In genomic region chr8:91901525-91902281, GRCm38 (mm10) we compare ENCODE assay signal across 15 mouse cellular contexts.
DNase-seq lines count a peak whose midpoint lies in the region; ATAC-seq and TF ChIP-seq lines count a peak whose summit lies in the region.
"Had no signal": no experiment of that assay in that cellular context is flagged by ENCODE, and none has a peak within 500 bp of the region (broad histone marks: within the 10 kb centered on the region; RNA-seq: fewer than 3 reads in every experiment).

No protein-coding gene starts in this region.

- H3K9me3 ChIP-seq in midbrain, postnatal 0 days (ENCODE audit: low read length): no peaks in the 10 kb centered on the region
- H3K9me3 ChIP-seq in midbrain, embryonic 14.5 days (ENCODE audit: control insufficient read depth, low read length): no peaks in the 10 kb centered on the region
- H3K9me3 ChIP-seq in stomach, postnatal 0 days (ENCODE audit: control insufficient read depth, low read length): no peaks in the 10 kb centered on the region
- H3K9me3 ChIP-seq: limb, embryonic 13.5 days; stomach, embryonic 15.5 days had no signal

- 84% methylated on average over 10 of the region's 10 CpGs for WGBS in midbrain, postnatal 0 days
- 83% methylated on average over 10 of the region's 10 CpGs for WGBS in midbrain, embryonic 14.5 days
- 71% methylated on average over 10 of the region's 10 CpGs for WGBS in stomach, postnatal 0 days

- TF ChIP-seq CTCF in midbrain, postnatal 0 days (IDR thresholded peaks at IDR 0.05): no peak
- no peak for TF ChIP-seq CTCF in stomach, postnatal 0 days (IDR thresholded peaks at IDR 0.05; ENCODE audit: low read depth)

- H3K9ac ChIP-seq in midbrain, postnatal 0 days (replicated peaks; ENCODE audit: low read length, poor library complexity, severe bottlenecking): no peak overlapping the region
- no peak overlapping the region for H3K9ac ChIP-seq in midbrain, embryonic 14.5 days (replicated peaks; ENCODE audit: low read length)
- no peak overlapping the region for H3K9ac ChIP-seq in stomach, postnatal 0 days (ENCODE audit: low read length)
- H3K9ac ChIP-seq: hindbrain, embryonic 14.5 days; limb, embryonic 13.5 days; stomach, embryonic 15.5 days had no signal

- H3K4me3 ChIP-seq in midbrain, postnatal 0 days (ENCODE audit: low read depth, low read length): no peak overlapping the region
- no peak overlapping the region for H3K4me3 ChIP-seq in midbrain, embryonic 14.5 days (replicated peaks; ENCODE audit: low read depth, low read length)
- no peak overlapping the region for H3K4me3 ChIP-seq in stomach, postnatal 0 days (ENCODE audit: low read depth, low read length)
- H3K4me3 ChIP-seq: limb, embryonic 13.5 days; stomach, embryonic 15.5 days had no signal

- H3K36me3 ChIP-seq in midbrain, postnatal 0 days (ENCODE audit: insufficient read depth, low read length): no peaks in the 10 kb centered on the region
- H3K36me3 ChIP-seq in midbrain, embryonic 14.5 days (ENCODE audit: control insufficient read depth, insufficient read depth, low read length): no peaks in the 10 kb centered on the region
- H3K36me3 ChIP-seq in stomach, postnatal 0 days (ENCODE audit: control insufficient read depth, insufficient read depth, low read length): no peaks in the 10 kb centered on the region
- H3K36me3 ChIP-seq: G1E; limb, embryonic 13.5 days; stomach, embryonic 15.5 days had no signal

- peak; percentile 69 to 75 for DNase-seq in cerebellum, postnatal 14 days
- DNase-seq in cerebellum, adult 9-11 months: no peak
- peak; percentile 56 for DNase-seq in midbrain, postnatal 0 days (ENCODE audit: low spot score)
- no peak for DNase-seq in midbrain, embryonic 14.5 days
- peak; percentile 64 to 71 for DNase-seq in heart, adult 9 months (ENCODE audit: low spot score in 2 of 2)
- DNase-seq in stomach, postnatal 0 days (ENCODE audit: low spot score): no peak
- DNase-seq in kidney, adult 18-20 months: no peak
- DNase-seq: lung, adult 2 months; right cerebral cortex, postnatal 4 days; thymus, postnatal 25 days had no signal

- no peaks in the 10 kb centered on the region for H3K27me3 ChIP-seq in midbrain, postnatal 0 days (ENCODE audit: insufficient read depth, low read length)
- no peaks in the 10 kb centered on the region for H3K27me3 ChIP-seq in midbrain, embryonic 14.5 days (ENCODE audit: control insufficient read depth, insufficient read depth, low read length)
- no peaks in the 10 kb centered on the region; the same call in 1 of the 2 replicates for H3K27me3 ChIP-seq in stomach, postnatal 0 days (ENCODE audit: control insufficient read depth, insufficient read depth, low read length)
- H3K27me3 ChIP-seq: stomach, embryonic 15.5 days had no signal

- TF ChIP-seq EP300 in stomach, postnatal 0 days (optimal IDR thresholded peaks at IDR 0.05): no peak

- no peaks in the 10 kb centered on the region for H3K4me1 ChIP-seq in midbrain, postnatal 0 days (ENCODE audit: insufficient read depth, low read length)
- H3K4me1 ChIP-seq in midbrain, embryonic 14.5 days (ENCODE audit: control insufficient read depth, insufficient read depth, low read length): no peaks in the 10 kb centered on the region
- H3K4me1 ChIP-seq in stomach, postnatal 0 days (replicated peaks; ENCODE audit: control insufficient read depth, insufficient read depth): no peaks in the 10 kb centered on the region
- H3K4me1 ChIP-seq: stomach, embryonic 15.5 days had no signal

- no peak overlapping the region for H3K27ac ChIP-seq in midbrain, postnatal 0 days (ENCODE audit: low read depth, low read length)
- no peak overlapping the region for H3K27ac ChIP-seq in midbrain, embryonic 14.5 days (replicated peaks; ENCODE audit: low read depth, low read length)
- H3K27ac ChIP-seq in stomach, postnatal 0 days (replicated peaks): no peak overlapping the region
- H3K27ac ChIP-seq: hindbrain, embryonic 14.5 days; limb, embryonic 13.5 days; stomach, embryonic 15.5 days had no signal

- ATAC-seq in midbrain, postnatal 0 days (ENCODE audit: low FRiP score): no peak
- no peak for ATAC-seq in midbrain, embryonic 14.5 days (ENCODE audit: low FRiP score, low TSS enrichment)
- no peak for ATAC-seq in stomach, postnatal 0 days (ENCODE audit: low FRiP score, low TSS enrichment)
- ATAC-seq in frontal cortex, adult (ENCODE audit: low TSS enrichment): no peak

- no peak overlapping the region for H3K4me2 ChIP-seq in midbrain, postnatal 0 days (ENCODE audit: low read depth, low read length, poor library complexity, severe bottlenecking)
- H3K4me2 ChIP-seq in midbrain, embryonic 14.5 days (ENCODE audit: low read length): no peak overlapping the region
- H3K4me2 ChIP-seq in stomach, postnatal 0 days (replicated peaks; ENCODE audit: low read depth): no peak overlapping the region
- H3K4me2 ChIP-seq: hindbrain, embryonic 14.5 days; limb, embryonic 13.5 days; stomach, embryonic 15.5 days had no signal

Comparison
In these comparisons a context has a peak if more than half of its experiments do, and no peak if none do; other contexts are left out.
1. DNase-seq: peak in cerebellum, postnatal 14 days (2 of 2), midbrain, postnatal 0 days (single experiment) and heart, adult 9 months (2 of 2); none in cerebellum, adult 9-11 months (single experiment), midbrain, embryonic 14.5 days (single experiment), stomach, postnatal 0 days (single experiment) and kidney, adult 18-20 months (single experiment).